Mouse (Mus musculus) lung, adult 2 months (tissue): ENCODE measurements around the gene Lypla2.

Experiments
- CTCF ChIP-seq: fragments of 200-500 bp; IDR thresholded peaks from 2 replicates; pipeline ENCODE4 v1.5.1; 2011; ENCODE audit warnings: mild to moderate bottlenecking, low read length, control low read depth; ENCODE audit not compliant: insufficient read depth
- POLR2A ChIP-seq: fragments of 200-500 bp; IDR thresholded peaks from 2 replicates; pipeline ENCODE4 v1.6.1; 2011; ENCODE audit warnings: low read depth, mild to moderate bottlenecking, control low read depth, low read length, borderline replicate concordance; ENCODE audit errors: extremely low read depth

- TF ChIP-seq CTCF (no peak), POLR2A (no peak)
Observed at GRCm38 (mm10) chr4:136004107-136004675, 31.8 kb upstream of the Lypla2 start.
